Mouse (Mus musculus): Measurements from ENCODE around the gene Cnot8.

DNA sequence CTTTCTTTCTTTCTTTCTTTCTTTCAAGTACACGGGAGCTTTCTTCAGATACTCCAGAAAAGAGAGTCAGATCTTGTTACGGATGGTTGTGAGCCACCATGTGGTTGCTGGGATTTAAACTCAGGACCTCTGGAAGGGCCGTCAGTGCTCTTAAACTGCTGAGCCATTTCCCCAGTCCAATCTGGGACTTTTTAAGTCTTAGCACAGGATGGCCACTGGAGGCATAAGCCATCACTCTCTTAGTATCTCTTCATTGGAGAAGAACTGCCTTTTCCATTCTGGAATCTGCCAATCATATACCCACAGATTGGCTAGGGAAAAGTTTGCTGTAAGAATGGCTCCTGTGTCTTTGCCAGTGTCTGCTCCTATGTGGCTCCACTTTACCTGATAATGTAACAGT lies 3.1 kb downstream of the Cnot8 start:
- 0 out of 2 replicates have a peak, but pooled peaks have one; percentile 21 for TF ChIP-seq CTCF (IDR thresholded peaks at IDR 0.05)
- TF ChIP-seq POLR2A (IDR thresholded peaks at IDR 0.05; ENCODE audit: insufficient read depth, low read depth, low read length) = no peak

Data from heart, adult 2 months (tissue).